Mouse (Mus musculus) left cerebral cortex, adult 9 months (tissue): Measurements from ENCODE around the gene Gm10271.

Experiments
- DNase-seq, 2 experiments: peaks; one replicate each; pipeline ENCODE4 v3.0.0; 2022; ENCODE audit warnings: low spot score in 2 of 2

The Gm10271 gene

GRCm38 (mm10) chr10:116978841-116979240 lies 6.4 kb upstream of the Gm10271 start:
- DNase-seq, result no peak

- no peak for DNase-seq
Measured at GRCm38 (mm10) chr10:116977858-116978257, 5.4 kb upstream of the Gm10271 start.

- no peak for DNase-seq
Measured at GRCm38 (mm10) chr10:116977455-116977854, 5.0 kb upstream of the Gm10271 start.

DNA sequence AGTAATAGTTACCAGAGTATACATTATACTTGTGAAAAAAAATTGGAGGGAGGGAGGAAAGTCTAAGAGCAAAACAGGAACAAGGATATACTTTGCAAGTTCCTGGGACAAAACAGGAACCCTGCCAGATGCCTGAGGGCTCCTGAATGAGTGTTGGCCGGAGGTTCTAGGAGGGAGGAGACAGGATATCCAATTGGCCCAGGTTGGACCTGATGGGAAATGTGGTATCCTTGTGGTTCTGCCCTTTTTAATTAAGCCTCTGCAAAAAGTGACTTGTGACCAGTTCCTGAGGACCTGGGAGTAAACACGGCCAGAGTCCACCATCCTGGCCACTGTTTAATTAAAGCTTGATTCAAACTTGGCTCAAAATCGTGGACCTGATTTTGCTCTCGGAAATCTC lies 3.7 kb downstream of the Gm10271 start:
- no peak for DNase-seq

- DNase-seq, result no peak
Measured at GRCm38 (mm10) chr10:116966065-116966464, 6.3 kb downstream of the Gm10271 start.

GRCm38 (mm10) chr10:116965297-116965696 lies 7.1 kb downstream of the Gm10271 start:
- DNase-seq, result no peak

DNA sequence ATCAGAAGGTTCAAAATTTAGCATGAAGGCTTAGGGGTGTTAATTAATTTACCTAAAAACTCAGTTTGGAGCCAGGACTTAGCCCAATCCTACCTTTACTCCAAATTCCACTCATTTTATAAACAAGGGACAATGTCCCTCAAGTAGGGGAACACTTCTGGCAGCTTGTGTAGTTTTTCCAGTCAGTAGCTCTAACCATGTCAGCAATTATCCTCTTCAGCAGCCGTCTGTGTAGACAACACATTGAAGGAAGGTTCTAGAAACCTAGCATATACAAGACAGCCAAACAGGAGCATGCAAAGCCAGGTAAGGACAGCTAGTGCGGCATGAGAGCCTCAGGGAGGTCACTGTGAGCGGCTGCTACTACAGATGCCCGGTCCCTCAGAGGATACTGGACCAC lies 7.8 kb downstream of the Gm10271 start:
- DNase-seq, result no peak

DNA sequence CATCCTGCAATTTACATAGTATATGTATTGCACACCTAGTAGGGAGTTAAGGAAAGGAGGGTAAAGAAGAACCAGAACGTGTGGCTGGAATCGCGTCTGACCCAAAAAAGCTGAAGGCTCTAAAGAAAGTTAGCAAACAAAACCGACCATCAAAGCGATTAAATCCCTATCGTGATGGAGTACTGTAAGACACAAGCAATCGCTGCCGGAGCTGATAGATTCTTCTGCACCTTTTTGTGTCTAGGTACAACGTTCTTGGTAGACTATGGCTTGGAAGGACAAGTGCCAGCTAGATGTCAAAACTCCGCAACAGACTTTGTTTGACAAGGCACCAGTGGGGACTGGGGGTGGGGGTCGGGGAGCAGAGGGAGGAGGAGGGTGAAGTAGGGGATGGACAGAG lies 8.3 kb downstream of the Gm10271 start:
- no peak for DNase-seq

DNA sequence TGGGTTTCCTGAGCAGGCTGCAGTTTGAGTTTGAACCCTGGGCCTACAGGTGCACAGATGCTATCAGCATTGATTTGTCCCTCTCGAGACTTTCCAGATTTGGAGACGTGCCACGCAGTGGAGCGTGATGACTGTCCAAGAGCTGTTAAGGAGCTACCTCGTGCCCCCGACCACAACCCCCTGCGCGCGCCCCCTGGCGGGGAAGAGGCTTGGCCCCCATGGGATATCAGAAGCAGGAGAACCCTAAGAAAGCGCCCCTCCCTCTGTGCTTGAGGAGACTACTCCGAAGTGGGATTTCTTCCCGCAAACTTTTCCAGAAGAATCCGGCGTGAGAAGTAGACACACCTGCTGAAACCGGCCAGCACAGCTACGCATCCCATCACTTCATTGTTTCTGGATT lies 9.6 kb downstream of the Gm10271 start:
- no peak for DNase-seq

DNA sequence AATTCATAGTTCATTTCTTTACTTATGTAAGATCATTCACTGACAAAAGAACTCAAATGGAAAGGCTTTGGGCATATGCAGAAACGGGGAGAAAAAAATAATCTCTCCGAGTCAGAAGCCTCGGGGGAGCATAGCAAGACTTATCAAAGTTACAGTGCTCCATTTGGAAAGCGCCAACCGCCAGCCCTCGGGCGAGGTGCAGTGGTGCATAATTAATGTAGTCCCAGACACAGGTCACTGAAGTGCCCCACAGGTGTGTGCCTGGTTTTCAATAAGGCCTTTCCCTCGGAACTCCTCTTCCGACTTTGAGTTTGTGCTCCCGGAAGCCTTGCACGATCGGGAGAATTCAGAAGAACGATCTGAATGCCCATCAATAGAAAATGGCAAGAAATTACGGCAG lies 10.3 kb downstream of the Gm10271 start:
- DNase-seq, result no peak

GRCm38 (mm10) chr10:116957867-116958551 lies 14.4 kb downstream of the Gm10271 start:
- DNase-seq, result no peak

- DNase-seq, result no peak
Measured at GRCm38 (mm10) chr10:116956483-116957158, 15.8 kb downstream of the Gm10271 start.

- DNase-seq, result no peak
Measured at GRCm38 (mm10) chr10:116955191-116955590, 17.2 kb downstream of the Gm10271 start.

GRCm38 (mm10) chr10:116950886-116951285 lies 21.5 kb downstream of the Gm10271 start:
- DNase-seq, result no peak

GRCm38 (mm10) chr10:116950009-116950769 lies 22.2 kb downstream of the Gm10271 start, which contains the start of gene Rab3ip:
Gene Rab3ip, minus strand, starts transcription at chr10:116950769.
- peak; percentile 73 to 90 for DNase-seq

DNA sequence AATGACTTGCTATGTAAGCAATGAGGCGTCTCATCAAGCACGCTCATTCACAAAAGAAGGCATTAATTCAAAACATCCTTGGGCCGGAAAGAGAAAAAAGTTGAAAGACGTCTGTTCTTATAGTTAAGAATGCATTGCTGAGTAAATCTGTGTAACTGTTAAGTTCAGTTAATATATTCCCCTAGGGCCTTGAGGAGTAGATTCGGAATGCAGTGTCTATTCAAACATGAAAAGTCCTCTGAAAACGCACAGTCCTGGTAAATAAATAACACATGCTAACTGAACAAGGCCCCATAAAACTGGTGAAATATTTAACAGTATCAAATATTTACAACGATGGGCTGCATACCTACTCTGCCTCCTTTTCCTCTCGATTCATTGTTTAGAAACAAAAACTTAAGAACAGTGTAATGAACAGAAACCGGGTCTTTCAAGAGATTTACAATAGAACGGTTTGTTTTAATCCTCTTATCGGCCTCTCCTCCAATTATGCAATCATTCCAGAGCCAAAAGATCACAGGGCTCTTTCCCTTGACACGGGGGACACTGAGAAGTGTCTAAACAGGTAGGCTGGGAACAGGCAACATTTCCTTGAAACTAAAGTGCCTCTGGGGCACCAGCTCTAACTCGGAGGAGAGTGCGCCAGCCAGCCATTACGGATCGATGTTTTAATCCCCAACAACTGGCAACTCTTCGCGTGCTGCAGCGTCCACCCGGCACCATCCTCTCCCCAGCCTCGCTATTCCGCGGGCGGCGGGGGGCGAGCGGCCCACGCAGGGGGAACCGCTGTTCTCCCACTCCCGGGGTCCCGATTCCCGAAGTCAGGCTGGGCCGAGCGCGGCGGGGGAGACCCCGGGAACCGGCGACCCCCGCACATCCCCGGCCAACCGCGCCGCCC lies 23.0 kb downstream of the Gm10271 start:
- no peak for DNase-seq

GRCm38 (mm10) chr10:116948414-116948813 lies 24.0 kb downstream of the Gm10271 start:
- DNase-seq, result no peak

DNA sequence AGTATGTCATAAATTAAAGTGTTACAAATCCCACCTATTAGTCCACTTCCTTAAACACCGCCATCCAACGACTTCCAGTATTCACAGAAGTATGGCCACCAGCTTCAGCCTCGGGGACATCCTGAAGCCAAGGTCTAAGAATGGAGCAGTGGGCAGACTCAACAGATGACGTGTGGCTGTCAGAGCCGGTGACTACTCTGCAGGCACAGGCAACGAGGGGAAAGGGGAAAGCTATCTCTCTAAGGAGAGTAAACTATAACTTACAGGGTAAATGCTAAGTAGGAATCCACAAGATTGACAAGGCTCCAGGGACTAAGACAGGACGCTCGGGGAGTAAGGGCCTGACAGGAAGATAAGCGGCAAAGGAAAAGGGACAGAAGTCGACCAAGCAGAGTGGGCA lies 27.5 kb downstream of the Gm10271 start:
- no peak for DNase-seq

DNA sequence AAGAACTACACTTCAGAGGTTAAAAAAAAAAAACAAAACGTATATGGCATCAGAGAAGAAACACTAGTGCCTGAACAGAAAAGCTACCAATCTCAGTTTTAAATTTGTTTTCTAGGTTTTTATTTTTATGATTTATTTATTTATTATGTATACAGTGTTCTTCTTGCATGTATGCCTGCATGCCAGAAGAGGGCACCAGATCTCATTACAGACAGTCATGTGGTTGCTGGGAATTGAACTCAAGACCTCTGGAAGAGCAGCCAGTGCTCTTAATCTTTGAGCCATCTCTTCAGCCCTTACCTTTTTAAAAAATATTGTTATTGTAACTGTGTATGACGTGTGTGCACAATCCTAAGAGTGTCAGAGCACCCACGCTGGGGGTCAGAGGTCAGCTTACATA lies 28.3 kb downstream of the Gm10271 start:
- DNase-seq, result no peak

DNA sequence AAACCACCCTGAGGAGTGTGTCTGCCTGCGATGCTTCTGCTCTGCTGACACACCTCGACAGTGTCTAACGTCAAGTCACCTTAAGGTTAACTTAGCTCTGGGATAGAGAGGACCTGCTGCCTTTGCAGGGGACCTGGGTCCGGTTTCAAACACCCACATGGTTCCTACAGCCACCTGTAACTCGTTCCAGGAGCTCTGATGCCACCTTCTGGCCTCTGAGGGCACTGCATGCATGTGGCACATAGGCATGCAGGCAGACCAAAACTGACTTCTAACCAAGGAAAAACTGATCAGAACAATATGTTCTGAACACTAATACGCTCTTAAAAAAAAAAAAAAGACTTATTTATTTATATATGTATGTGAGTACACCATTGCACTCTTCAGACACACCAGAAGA lies 29.4 kb downstream of the Gm10271 start:
- no peak for DNase-seq

GRCm38 (mm10) chr10:116935028-116935427 lies 37.4 kb downstream of the Gm10271 start:
- no peak for DNase-seq

GRCm38 (mm10) chr10:116933794-116934193 lies 38.6 kb downstream of the Gm10271 start:
- DNase-seq, result no peak
